Mouse (Mus musculus) hindbrain, postnatal 0 days (tissue): ENCODE measurements around the gene Nxpe4. TPM values are rescaled to one million over a fixed set of nuclear protein-coding genes. Genes with fewer than 3 reads are reported as not detected.
A peak's percentile ranks its signal among the peaks of the same experiment; 100 is the strongest.

ENCODE experiments used
- ATAC-seq: fragments of 200-750 bp; cut with Nextera tagmentation; 2 replicates; pipeline ENCODE4 v1.8.0; 2017; ENCODE audit warnings: mild to moderate bottlenecking, moderate TSS enrichment, moderate library complexity
- DNase-seq: peaks from one replicate; pipeline ENCODE4 v3.0.0-alpha.2; 2015; ENCODE audit warnings: low spot score
- H3K27ac ChIP-seq: fragments of 300-500 bp; sonication (generic); 2 replicates; pipeline ENCODE4 v1.5.1; 2014; ENCODE audit warnings: mild to moderate bottlenecking
- H3K27me3 ChIP-seq: fragments of 300-500 bp; sonication (generic); 2 replicates; pipeline ENCODE4 v1.6.1; 2014; ENCODE audit warnings: low read length, mixed read lengths; ENCODE audit not compliant: insufficient read depth
- H3K36me3 ChIP-seq: fragments of 300-500 bp; sonication (generic); 2 replicates; pipeline ENCODE4 v1.6.1; 2014; ENCODE audit warnings: low read length, mixed read lengths; ENCODE audit not compliant: insufficient read depth
- H3K4me1 ChIP-seq: fragments of 300-500 bp; sonication (generic); 2 replicates; pipeline ENCODE4 v1.6.1; 2014; ENCODE audit warnings: antibody characterized with exemption, low read length, mixed read lengths; ENCODE audit not compliant: insufficient read depth
- H3K4me2 ChIP-seq: fragments of 300-500 bp; sonication (generic); 2 replicates; pipeline ENCODE4 v1.6.1; 2014; ENCODE audit warnings: low read depth, mild to moderate bottlenecking, low read length, moderate library complexity, mixed read lengths
- H3K4me3 ChIP-seq: fragments of 300-500 bp; sonication (generic); 2 replicates; pipeline ENCODE4 v1.5.1; 2014; ENCODE audit warnings: low read length
- H3K9ac ChIP-seq: fragments of 300-500 bp; sonication (generic); replicated peaks from 2 replicates; pipeline ENCODE4 v1.6.1; 2014; ENCODE audit warnings: mild to moderate bottlenecking, low read length, moderate library complexity, mixed read lengths
- H3K9me3 ChIP-seq: fragments of 300-500 bp; sonication (generic); 2 replicates; pipeline ENCODE4 v1.6.1; 2016; ENCODE audit warnings: low read length, mixed read lengths
- CTCF ChIP-seq: IDR thresholded peaks from 2 replicates; pipeline ENCODE4 v1.5.1; 2016; ENCODE audit warnings: antibody characterized with exemption, control low read depth, low read depth
- WGBS: fragments of 180-500 bp; shearing (Covaris S2); extraction: QIAGEN DNeasy Blood & Tissue Kit; methylation state at CpG from one replicate; pipeline ENCODE4 v1.1.7; 2014; 5-methylcytosine and 5-hydroxymethylcytosine counted together
- polyA plus RNA-seq: library from polyadenylated mRNA; unstranded; fragments of >200 nt; fragmentation: Nextera tagmentation; extraction: Ambion mirVana; gene quantifications from 2 replicates; pipeline ENCODE4 v1.2.1, GENCODE M21; 2015
- total RNA-seq: library from RNA; depleted of rRNA; stranded (reverse); fragments of >200 nt; gene quantifications from 2 replicates; pipeline ENCODE4 v1.2.3, GENCODE M21; 2014

The Nxpe4 gene
- total and polyA plus RNA-seq, 2 experiments from 2014 or later: 10.8 to 17.1 TPM

DNA sequence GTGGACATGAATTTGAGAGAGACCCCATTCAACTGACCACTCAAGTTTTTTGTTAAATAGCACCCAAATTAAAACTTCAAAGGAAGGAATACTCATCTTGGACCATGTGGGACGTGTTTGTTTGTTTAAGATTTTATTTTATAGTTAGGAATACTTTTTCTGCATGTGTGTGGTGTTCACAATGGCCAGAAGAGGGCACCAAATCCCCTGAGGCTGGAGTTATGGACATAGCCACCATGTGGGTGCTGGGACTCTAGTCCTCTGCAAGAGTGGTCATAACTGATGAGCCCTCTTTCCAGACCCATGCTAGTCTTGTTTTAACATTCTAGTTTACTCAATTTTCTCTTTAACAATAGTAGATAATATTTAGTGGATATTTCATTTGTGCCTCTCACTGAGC lies 14.9 kb downstream of the Nxpe4 start:
- Histone ChIP-seq H3K36me3 (no peaks in the 10 kb centered on the region), H3K27me3 (no peaks in the 10 kb centered on the region), H3K4me2 (no peak overlapping the region), H3K9ac (no peak overlapping the region), H3K4me3 (no peak overlapping the region), H3K9me3 (no peaks in the 10 kb centered on the region), H3K4me1 (no peaks in the 10 kb centered on the region), H3K27ac (no peak overlapping the region)
- no peak for ATAC-seq
- 61% methylated on average over 1 of the region's 1 CpGs for WGBS
- no peak for DNase-seq
- peak; percentile 31; the same call in 1 of the 2 replicates for TF ChIP-seq CTCF

DNA sequence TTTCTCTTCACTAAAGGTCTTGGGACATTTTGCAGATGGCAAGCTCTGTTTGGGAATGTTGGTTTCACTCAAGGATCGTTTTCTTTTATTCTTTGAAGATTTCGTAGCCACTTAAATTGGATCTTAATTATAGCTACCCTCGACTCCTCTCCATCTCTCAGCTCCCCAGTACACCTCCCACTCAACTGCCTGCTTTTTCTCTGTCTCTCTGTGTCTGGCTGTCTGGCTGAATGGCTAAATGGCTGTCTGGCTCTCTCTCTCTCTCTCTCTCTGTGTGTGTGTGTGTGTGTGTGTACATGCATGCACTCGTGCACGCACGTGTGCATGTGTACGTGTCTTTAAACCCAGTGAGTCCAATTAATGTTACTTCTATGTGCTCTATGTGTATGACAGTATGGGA lies 19.5 kb downstream of the Nxpe4 start:
- DNase-seq (no peak), ATAC-seq (no peak)
- WGBS: 93% methylated on average over 7 of the region's 7 CpGs
- no peak overlapping the region for H3K4me3 ChIP-seq
- H3K9ac ChIP-seq: no peak overlapping the region
- H3K27ac ChIP-seq: no peak overlapping the region
- H3K36me3 ChIP-seq: no peaks in the 10 kb centered on the region
- H3K4me1 ChIP-seq: peaks cover 10% of the 10 kb centered on the region
- no peak for TF ChIP-seq CTCF
- no peaks in the 10 kb centered on the region for H3K9me3 ChIP-seq
- no peaks in the 10 kb centered on the region for H3K27me3 ChIP-seq
- no peak overlapping the region for H3K4me2 ChIP-seq

DNA sequence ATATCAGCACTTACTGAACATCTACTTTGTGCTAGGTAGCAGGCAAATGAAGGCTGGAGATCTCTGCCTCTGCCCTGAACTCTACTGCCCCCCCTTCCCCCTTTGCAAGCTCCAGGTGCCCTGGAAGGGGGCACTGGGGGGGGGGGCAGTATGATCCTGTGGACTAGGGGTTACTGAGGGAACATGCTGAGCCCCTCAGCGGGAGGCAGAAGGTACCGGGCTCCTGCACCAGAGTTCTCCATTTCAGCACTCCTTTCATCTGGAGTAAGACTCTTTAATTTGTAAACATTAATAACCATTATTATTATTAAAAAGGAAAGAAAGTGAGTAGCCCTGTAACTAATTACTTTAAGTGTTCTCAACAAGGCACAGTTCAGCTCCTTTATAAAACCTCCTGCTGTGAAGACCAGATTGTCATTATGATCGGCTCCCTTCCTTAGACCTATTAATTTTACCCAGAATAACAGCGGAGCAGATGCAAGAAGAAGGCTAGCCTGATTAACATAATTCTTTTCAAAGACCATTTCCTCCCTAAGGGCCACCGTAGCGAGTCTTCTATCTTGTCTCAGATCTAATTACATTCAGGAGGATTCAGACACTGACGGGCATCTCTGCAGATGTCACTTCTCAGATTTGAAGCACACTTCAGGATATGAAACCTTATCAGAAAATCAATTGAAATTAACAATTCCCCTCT lies 21.0 kb downstream of the Nxpe4 start:
- Histone ChIP-seq H3K27me3 (no peaks in the 10 kb centered on the region), H3K27ac (no peak overlapping the region), H3K9me3 (no peaks in the 10 kb centered on the region), H3K4me1 (peaks cover 10% of the 10 kb centered on the region), H3K9ac (no peak overlapping the region), H3K4me3 (no peak overlapping the region), H3K36me3 (no peaks in the 10 kb centered on the region), H3K4me2 (no peak overlapping the region)
- peak; percentile 66 for DNase-seq
- TF ChIP-seq CTCF: no peak
- peak; percentile 27; the same call in 1 of the 2 replicates for ATAC-seq
- 24% methylated on average over 7 of the region's 7 CpGs for WGBS

DNA sequence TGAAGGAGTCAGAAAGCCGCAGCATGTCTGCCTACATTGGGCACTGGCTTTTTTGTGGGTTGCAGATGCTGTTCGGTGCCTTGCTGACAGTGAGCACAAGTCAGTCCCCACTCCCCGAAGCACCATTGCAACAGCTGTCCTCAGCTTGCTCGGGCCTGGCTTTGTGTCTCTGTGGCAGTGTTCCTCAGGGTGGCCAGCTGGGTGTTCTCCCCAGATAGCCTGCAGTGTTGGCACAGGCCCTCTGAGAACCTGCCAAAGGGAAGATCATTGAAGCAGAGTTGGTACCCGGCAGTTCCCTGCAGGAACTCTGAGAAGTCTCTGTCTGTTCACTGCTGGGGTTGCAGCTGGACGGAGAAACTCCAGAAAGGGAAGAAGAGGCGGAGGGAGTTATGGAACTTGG lies 22.5 kb downstream of the Nxpe4 start:
- Histone ChIP-seq H3K27ac (peak overlapping the region; percentile 37; the same call in 1 of the 2 replicates), H3K36me3 (no peaks in the 10 kb centered on the region), H3K27me3 (no peaks in the 10 kb centered on the region), H3K4me2 (no peak overlapping the region), H3K4me3 (no peak overlapping the region), H3K4me1 (peaks cover 10% of the 10 kb centered on the region), H3K9ac (no peak overlapping the region), H3K9me3 (no peaks in the 10 kb centered on the region)
- 38% methylated on average over 7 of the region's 7 CpGs for WGBS
- peak; percentile 66 for DNase-seq
- no peak for TF ChIP-seq CTCF
- ATAC-seq: peak; percentile 41; the same call in 1 of the 2 replicates

DNA sequence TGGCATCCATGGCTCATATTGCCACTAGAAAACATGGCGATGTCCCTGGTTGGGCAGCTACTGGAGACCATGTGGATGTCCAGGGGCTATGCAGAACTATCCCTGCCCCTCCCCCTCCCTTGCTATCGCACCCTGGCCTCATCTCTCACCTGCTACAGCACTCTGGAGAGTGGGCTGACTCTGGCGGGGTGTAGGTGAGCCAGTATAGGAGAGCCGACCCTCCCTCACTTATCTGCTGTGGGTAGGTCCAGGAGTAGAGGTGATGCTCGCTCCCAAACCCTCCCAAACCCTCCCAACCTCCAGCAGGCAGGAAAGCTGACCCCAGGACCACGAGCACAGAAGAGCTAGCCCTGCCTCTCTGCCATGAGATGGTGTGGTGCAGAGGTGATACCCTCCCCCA lies 27.0 kb downstream of the Nxpe4 start:
- H3K27me3 ChIP-seq: 0 out of 2 replicates have a peak, but pooled peaks cover 3% of the 10 kb centered on the region
- H3K36me3 ChIP-seq: no peaks in the 10 kb centered on the region
- no peak for ATAC-seq
- H3K27ac ChIP-seq: no peak overlapping the region
- no peak overlapping the region for H3K9ac ChIP-seq
- peaks cover 10% of the 10 kb centered on the region for H3K4me1 ChIP-seq
- TF ChIP-seq CTCF: no peak
- H3K4me3 ChIP-seq: no peak overlapping the region
- DNase-seq: no peak
- 85% methylated on average over 6 of the region's 6 CpGs for WGBS
- no peak overlapping the region for H3K4me2 ChIP-seq
- no peaks in the 10 kb centered on the region for H3K9me3 ChIP-seq

DNA sequence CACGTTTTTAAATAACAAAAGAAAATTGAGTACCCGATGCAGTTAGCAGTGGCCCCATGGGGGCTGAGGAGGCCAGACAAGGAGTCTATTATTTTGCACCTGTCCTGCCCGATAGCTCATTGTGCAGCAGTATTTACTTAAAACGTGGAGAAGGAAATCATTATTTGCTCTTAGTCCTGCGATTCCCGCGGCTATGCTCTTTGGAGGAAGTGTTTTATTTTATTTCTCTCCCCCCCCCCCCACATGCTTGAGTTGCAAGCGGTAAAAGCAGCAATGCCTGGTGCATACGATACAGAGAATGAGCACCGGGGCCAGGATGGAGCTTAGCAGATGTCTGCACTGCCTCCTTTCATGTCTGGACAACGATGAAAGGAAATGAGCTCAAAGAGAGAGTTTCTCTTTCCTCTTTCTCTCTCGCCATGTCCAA lies 35.6 kb downstream of the Nxpe4 start:
- no peaks in the 10 kb centered on the region for H3K27me3 ChIP-seq
- ATAC-seq (no peak), DNase-seq (no peak)
- no peaks in the 10 kb centered on the region for H3K36me3 ChIP-seq
- H3K4me3 ChIP-seq: no peak overlapping the region
- no peaks in the 10 kb centered on the region for H3K4me1 ChIP-seq
- no peak for TF ChIP-seq CTCF
- H3K9ac ChIP-seq: no peak overlapping the region
- no peak overlapping the region for H3K4me2 ChIP-seq
- no peak overlapping the region for H3K27ac ChIP-seq
- 24% methylated on average over 12 of the region's 12 CpGs for WGBS
- H3K9me3 ChIP-seq: no peaks in the 10 kb centered on the region

DNA sequence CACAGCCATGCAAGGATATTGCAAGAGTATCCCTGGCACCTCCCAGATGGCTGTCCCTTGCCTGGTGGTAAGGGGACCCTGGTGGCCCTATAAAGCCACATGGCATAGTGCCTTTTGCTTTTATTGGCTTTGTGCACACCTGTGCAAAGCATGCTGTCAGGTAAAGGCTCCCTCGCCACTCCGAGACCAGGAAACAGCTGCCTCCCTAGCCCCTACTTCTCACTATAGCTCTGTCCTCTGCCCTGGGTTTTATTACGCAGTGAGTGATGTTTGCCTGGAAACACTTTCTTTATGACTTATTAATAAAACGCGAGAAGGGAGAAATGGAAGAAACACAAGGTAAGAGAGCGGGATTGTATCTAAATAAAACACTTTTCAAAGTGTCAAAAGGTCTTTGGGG lies 49.1 kb downstream of the Nxpe4 start:
- ATAC-seq (no peak), DNase-seq (no peak)
- no peak overlapping the region for H3K4me2 ChIP-seq
- no peaks in the 10 kb centered on the region for H3K9me3 ChIP-seq
- no peaks in the 10 kb centered on the region for H3K27me3 ChIP-seq
- H3K4me1 ChIP-seq: no peaks in the 10 kb centered on the region
- 90% methylated on average over 6 of the region's 6 CpGs for WGBS
- no peak overlapping the region for H3K27ac ChIP-seq
- no peak for TF ChIP-seq CTCF
- H3K36me3 ChIP-seq: no peaks in the 10 kb centered on the region
- no peak overlapping the region for H3K4me3 ChIP-seq
- no peak overlapping the region for H3K9ac ChIP-seq
